Mouse (Mus musculus) cerebellum, adult (tissue): ENCODE results near the gene Pcca.
"Not testable (repeated sequence)": the region's sequence is repeated elsewhere in the genome, so short reads cannot be mapped to it uniquely, and the experiment has no call there.

ENCODE experiments used
- ATAC-seq: cut with Nextera tagmentation; 2 replicates; pipeline ENCODE4 v1.9.2; 2017; ENCODE audit warnings: mild to moderate bottlenecking, moderate library complexity, mixed read lengths; ENCODE audit not compliant: insufficient number of reproducible peaks, low FRiP score, low TSS enrichment

Pcca gene

GRCm38 (mm10) chr14:122557353-122557752 is 23.2 kb downstream of the Pcca start:
- no peak for ATAC-seq

GRCm38 (mm10) chr14:122560893-122561452 is 26.8 kb downstream of the Pcca start:
- not testable (repeated sequence) for ATAC-seq

DNA sequence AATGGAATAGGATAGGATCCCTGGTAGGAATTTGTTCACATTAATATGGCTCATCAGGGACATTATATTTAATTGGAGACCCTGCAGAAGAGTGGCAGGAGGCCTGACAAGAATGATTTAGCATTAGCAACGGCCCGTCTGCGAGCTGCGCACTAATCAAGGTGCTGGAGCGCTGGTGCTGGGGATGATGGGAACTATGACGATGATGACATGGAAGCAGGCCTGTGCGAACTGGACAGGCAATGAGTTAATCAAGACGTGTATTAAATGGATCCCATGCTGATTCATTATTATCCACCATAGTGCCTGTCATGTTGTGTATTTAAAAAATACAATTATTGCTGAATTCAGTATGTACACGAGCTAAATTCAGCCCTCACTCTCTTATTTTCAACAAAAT is 36.7 kb downstream of the Pcca start:
- no peak for ATAC-seq

DNA sequence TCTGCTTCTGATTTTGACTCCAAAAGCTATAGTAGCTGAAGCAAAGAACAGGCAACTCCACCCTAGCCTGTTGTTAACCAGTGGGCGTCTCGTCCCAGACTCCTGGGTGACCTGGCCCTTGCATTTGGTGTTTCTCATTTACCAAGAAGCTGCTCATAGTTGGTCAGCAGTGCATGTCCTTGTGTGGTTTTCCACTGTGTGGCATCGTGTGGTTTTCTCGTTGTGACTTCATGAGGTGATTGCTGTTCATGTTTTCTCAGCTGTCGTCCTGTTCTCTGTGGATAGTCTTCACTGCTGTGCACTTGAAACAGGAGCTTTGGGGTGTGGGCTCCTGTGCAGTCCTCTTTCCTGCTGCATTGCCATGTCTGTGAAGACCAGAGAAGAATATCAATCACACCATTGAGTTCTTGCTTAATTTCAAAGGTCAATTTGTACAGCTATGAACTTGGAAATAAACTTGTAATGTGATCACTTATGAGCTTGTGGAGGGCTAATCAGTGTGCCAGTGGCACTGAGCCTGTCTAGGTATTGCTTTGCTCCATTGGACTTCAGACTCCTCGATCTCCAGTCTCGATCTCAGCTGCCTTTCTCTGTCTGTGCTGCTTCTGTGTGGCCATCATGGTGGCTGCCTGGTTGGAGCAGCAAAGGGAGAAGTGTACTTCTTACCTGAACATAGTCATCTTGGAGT is 40.1 kb downstream of the Pcca start:
- no peak for ATAC-seq

- no peak for ATAC-seq
These were observed 43.7 kb downstream of the Pcca start for GRCm38 (mm10) chr14:122577816-122578215.

DNA sequence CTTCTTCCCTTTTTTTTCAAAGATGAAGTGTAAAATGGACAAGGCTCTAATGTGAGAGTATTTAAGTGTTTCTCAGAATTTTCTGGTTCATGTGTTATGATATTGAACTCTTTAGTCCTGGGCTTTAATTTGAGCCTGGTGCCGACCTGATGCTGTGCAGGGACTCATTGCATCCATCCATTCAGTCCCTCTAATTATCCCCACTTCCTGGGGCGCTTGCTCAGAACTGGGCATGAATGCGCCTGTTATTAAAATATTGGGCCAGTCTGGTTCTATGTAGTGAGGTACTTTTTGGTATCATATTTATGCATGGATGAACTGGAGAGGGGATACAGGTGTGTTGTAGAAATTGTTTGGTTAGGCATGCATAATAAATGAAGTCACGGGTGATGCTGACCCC is 47.9 kb downstream of the Pcca start:
- ATAC-seq, result no peak

GRCm38 (mm10) chr14:122582491-122583077 is 48.5 kb downstream of the Pcca start:
- no peak for ATAC-seq

- not testable (repeated sequence) for ATAC-seq
These were observed 50.0 kb downstream of the Pcca start for GRCm38 (mm10) chr14:122584087-122584486.

DNA sequence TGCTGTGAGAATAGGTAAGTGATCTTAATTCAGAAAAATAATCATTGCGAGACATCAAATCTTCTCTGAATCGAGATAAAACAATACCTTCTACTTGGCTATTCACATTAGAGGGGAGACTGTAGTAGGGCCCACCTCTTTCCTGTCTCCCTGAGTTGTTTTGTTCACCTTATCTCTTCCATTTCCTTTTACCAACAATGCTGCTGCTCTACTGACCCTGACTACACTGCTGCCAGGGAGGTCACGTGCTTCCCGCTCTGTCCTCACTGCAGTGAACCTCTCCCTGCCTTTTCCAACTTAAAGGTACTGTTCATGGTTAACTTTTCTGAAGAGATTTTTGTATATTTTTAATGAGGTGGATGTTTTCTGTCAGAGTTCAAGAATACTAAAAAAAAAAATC is 52.8 kb downstream of the Pcca start:
- ATAC-seq, result no peak

GRCm38 (mm10) chr14:122597534-122597933 is 63.4 kb downstream of the Pcca start:
- ATAC-seq, result no peak

DNA sequence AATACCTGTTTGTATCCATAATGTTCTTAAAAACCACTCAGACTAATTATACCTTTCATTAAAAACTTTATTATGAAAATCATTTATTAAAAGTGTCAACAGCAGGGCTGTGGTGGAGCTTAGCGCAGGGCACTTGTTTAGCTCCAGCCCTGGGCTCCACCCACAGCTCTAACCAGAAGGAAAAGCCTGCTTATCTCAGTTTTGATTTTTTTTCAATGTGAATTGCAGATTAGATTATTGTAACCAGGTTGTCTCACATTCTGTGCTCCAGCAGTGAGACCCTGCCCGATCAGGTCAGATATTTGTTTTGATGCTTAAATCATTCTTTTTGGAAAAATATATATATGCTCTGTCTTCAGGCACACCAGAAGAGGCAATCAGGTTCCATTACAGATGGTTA is 64.7 kb downstream of the Pcca start:
- ATAC-seq, result no peak

DNA sequence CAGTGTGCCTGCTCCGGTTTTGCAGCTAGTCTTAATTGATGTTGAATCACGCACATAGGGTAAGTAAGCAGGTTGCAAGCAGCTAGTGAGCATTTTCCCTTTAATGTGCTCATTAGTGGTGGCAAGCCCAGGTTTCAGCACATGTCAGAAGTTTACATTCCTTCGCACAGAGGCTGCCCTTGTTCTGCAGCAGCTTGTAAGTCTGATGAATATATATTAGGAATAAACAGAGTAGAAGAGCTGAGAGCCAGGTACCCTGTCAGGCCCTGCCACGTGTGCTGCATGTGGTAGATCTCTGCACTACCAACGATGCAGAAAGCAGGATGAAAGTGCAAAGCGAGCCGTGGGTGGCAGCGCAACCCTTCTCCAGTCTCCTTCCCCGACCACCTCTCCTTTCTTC is 65.7 kb downstream of the Pcca start:
- ATAC-seq, result no peak

DNA sequence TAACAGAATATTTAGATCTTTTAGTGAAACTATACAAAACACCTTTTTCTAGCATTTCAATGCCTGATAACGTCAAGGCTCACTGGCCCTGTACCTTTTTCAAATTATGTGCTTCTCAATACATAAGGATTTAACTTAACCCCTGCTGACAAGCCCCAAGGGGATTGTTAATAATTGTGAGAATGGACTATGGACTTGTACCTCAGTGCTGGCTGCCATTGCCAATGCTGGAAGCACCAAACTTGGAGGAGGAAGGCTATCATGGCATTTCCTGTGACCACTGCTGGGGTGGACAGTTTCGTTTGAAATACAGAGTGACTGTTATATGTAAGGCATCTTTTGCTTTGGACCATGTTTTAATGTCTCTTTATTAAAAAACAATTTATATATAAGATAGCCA is 68.6 kb downstream of the Pcca start:
- no peak for ATAC-seq

GRCm38 (mm10) chr14:122606499-122606898 is 72.4 kb downstream of the Pcca start:
- ATAC-seq, result no peak

GRCm38 (mm10) chr14:122607456-122607855 is 73.3 kb downstream of the Pcca start:
- no peak for ATAC-seq

DNA sequence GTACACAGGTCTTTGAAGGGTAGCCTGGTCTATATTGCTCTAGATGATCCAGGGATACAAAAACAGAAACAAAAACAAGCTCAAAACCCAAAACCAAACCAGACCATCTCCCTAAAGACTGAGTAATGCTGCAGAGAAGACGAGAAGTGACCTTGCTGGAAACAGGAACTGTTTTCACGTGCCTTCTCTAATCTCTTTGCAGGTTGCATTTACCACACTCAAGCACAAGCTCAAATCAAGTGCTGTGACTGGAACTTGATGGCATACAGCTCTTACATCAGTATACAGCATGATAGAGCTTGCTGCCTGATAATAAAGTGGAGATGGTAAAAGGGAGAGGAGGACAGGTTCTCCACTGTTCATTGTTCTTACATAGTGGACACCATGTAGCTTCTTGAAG is 74.2 kb downstream of the Pcca start:
- no peak for ATAC-seq

GRCm38 (mm10) chr14:122611035-122611434 is 76.9 kb downstream of the Pcca start:
- ATAC-seq, result no peak

DNA sequence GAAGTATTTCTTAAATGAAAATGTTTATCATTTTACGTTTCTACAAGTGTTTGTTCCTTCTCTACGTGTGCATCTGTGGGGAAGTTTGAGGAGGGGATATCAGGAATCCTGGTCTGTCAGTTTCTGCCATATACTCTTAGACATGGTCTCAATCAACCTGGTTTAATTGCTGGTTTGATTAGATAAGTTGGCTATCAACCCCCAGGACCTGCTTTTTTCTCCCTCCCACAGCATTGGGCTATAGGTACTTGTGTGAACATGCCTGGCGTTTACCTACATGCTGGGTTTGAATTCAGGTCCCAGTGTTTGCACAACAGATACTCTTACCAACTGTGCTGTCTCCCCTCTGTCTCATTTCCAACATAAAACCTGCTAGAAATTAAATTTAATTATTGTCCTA is 78.2 kb downstream of the Pcca start:
- ATAC-seq, result no peak

DNA sequence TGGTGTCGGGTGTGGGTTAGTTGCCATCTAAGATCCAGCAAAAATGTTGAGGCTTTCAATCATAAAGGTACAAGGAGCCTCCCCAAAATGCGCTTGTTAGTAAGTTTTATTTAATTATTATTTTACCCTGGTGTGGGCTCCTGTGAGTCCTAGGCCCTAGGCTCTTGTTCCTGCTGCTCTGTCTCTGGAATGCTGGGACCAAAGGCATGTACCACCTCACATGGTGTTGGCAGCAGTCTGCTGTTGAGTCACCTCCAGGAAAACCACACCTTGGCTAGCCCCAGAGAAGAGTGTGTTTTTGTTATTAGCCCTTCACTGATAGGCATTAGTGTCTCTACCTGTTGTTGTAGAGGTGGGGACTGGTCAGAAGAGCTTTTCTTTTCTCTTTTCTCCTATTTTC is 83.5 kb downstream of the Pcca start:
- no peak for ATAC-seq

DNA sequence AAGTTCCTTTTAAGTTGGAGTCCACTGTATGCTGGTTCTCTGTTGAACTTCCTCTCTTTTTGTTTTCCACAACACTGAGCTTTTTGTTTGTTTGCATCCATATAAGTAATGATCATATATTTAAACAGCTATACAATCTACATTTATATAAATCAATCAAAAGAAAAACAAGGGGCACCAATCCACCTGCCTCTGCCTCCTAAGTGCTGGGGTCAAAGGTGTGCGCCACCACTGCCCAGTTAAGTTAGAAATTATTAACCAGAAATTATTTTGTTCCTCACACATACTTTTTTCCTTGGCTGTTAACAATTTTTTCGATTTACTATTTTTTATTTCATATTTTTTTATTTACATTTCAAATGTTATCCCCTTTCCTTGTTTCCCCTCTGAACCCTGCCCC is 99.3 kb downstream of the Pcca start:
- no peak for ATAC-seq

- no peak for ATAC-seq
These were observed 102.5 kb downstream of the Pcca start for GRCm38 (mm10) chr14:122636601-122637000.
